Comparison of ENCODE assay signal across 27 mouse cellular contexts in the genomic region with DNA sequence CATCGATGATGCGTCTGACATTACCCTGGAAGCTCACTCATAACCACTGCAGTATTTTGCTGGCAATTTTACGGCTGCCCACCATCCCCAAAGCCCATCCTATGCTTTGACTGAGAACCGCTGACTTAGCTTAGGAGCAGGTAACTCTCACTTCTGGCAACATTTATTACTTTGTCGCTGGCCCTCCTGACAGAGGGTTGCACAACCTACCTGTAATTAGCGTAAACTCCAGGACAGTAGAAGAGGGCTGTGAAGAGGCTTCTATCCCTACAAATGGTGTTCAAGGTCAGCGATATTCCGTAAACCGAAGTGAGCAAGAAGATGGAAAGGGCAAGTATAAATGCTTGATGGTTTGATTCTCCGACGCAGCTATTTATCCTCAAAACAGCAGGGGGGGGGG.
"Had no signal": no experiment of that assay in that cellular context is flagged by ENCODE, and none has a peak within 500 bp of the region (broad histone marks: within the 10 kb centered on the region; RNA-seq: fewer than 3 reads in every experiment).

No protein-coding gene starts in this region.

- H3K27ac ChIP-seq: embryonic facial prominence, embryonic 10.5 days; embryonic facial prominence, embryonic 12.5 days; embryonic facial prominence, embryonic 13.5 days; embryonic facial prominence, embryonic 15.5 days; forebrain, embryonic 10.5 days; forebrain, embryonic 12.5 days; forebrain, embryonic 13.5 days; forebrain, embryonic 15.5 days; gastrocnemius, adult 2 months had no signal

- H3K36me3 ChIP-seq: embryonic facial prominence, embryonic 10.5 days; embryonic facial prominence, embryonic 12.5 days; embryonic facial prominence, embryonic 13.5 days; embryonic facial prominence, embryonic 15.5 days; forebrain, embryonic 10.5 days; forebrain, embryonic 12.5 days; forebrain, embryonic 15.5 days had no signal

- H3K9ac ChIP-seq: embryonic facial prominence, embryonic 12.5 days; embryonic facial prominence, embryonic 13.5 days; embryonic facial prominence, embryonic 15.5 days; forebrain, embryonic 12.5 days; forebrain, embryonic 13.5 days; forebrain, embryonic 15.5 days; forebrain, postnatal 0 days had no signal

- H3K4me3 ChIP-seq: embryonic facial prominence, embryonic 10.5 days; embryonic facial prominence, embryonic 12.5 days; embryonic facial prominence, embryonic 13.5 days; embryonic facial prominence, embryonic 15.5 days; erythroblast, embryonic 14.5 days; forebrain, embryonic 10.5 days; forebrain, embryonic 12.5 days; forebrain, embryonic 13.5 days; forebrain, embryonic 15.5 days had no signal

- H3K27me3 ChIP-seq: embryonic facial prominence, embryonic 12.5 days; embryonic facial prominence, embryonic 13.5 days; embryonic facial prominence, embryonic 15.5 days; forebrain, embryonic 13.5 days; forebrain, embryonic 15.5 days had no signal

- H3K4me2 ChIP-seq: embryonic facial prominence, embryonic 12.5 days; embryonic facial prominence, embryonic 13.5 days; embryonic facial prominence, embryonic 15.5 days; forebrain, embryonic 12.5 days; forebrain, embryonic 13.5 days; forebrain, embryonic 15.5 days had no signal

- ATAC-seq: forebrain, embryonic 13.5 days; forebrain, embryonic 14.5 days; forebrain, embryonic 15.5 days; forebrain, embryonic 16.5 days; forebrain, postnatal 0 days had no signal

- H3K4me1 ChIP-seq: embryonic facial prominence, embryonic 12.5 days; embryonic facial prominence, embryonic 13.5 days; embryonic facial prominence, embryonic 15.5 days had no signal

- DNase-seq: cerebellum, adult 18-20 months; cerebellum, adult 2 months; cerebellum, adult 8-10 months; cerebellum, adult 9-10 months; cerebellum, adult 9-11 months; cerebellum, postnatal 10 days; cerebellum, postnatal 14 days; cerebellum, postnatal 25 days; cerebellum, postnatal 36 days; embryo, embryonic 11 days; forebrain, postnatal 0 days; gastrocnemius, adult 2 months; gastrocnemius, postnatal 10 days; gastrocnemius, postnatal 14 days; gastrocnemius, postnatal 25 days; gastrocnemius, postnatal 36 days had no signal

- H3K9me3 ChIP-seq: embryonic facial prominence, embryonic 10.5 days; embryonic facial prominence, embryonic 12.5 days; embryonic facial prominence, embryonic 13.5 days; embryonic facial prominence, embryonic 15.5 days; forebrain, embryonic 10.5 days; forebrain, embryonic 12.5 days; forebrain, embryonic 13.5 days; forebrain, embryonic 15.5 days had no signal
